ENCODE assay signal across 11 mouse cellular contexts in genomic region chr10:34512551-34512950, GRCm38 (mm10). TPM values are rescaled to one million over a fixed set of nuclear protein-coding genes. Genes with fewer than 3 reads are reported as not detected.
DNase-seq lines count a peak whose midpoint lies in the region; ATAC-seq and TF ChIP-seq lines count a peak whose summit lies in the region.
"Had no signal": no experiment of that assay in that cellular context is flagged by ENCODE, and none has a peak within 500 bp of the region (broad histone marks: within the 10 kb centered on the region; RNA-seq: fewer than 3 reads in every experiment).

No protein-coding gene starts in this region.

- 0 out of 2 replicates have a peak overlapping the region, but pooled peaks have one; percentile 1 for H3K27ac ChIP-seq in hindbrain, embryonic 13.5 days
- no peak overlapping the region for H3K27ac ChIP-seq in hindbrain, embryonic 11.5 days (ENCODE audit: low read depth, low read length)
- 0 out of 2 replicates have a peak overlapping the region, but pooled peaks have one; percentile 20 for H3K27ac ChIP-seq in hindbrain, postnatal 0 days
- H3K27ac ChIP-seq in forebrain, embryonic 11.5 days (ENCODE audit: low read depth, low read length) = no peak overlapping the region
- H3K27ac ChIP-seq: neural tube, embryonic 12.5 days had no signal

- H3K9ac ChIP-seq in hindbrain, embryonic 13.5 days = no peak overlapping the region
- H3K9ac ChIP-seq in hindbrain, embryonic 11.5 days (ENCODE audit: low read depth, low read length) = no peak overlapping the region
- no peak overlapping the region for H3K9ac ChIP-seq in hindbrain, postnatal 0 days (replicated peaks; ENCODE audit: low read length)
- H3K9ac ChIP-seq in forebrain, embryonic 11.5 days (ENCODE audit: low read length) = no peak overlapping the region
- H3K9ac ChIP-seq: neural tube, embryonic 12.5 days had no signal

- 59% methylated on average over 4 of the region's 4 CpGs for WGBS in hindbrain, embryonic 13.5 days
- WGBS in hindbrain, embryonic 11.5 days = 58% methylated on average over 4 of the region's 4 CpGs
- 32% methylated on average over 4 of the region's 4 CpGs for WGBS in hindbrain, postnatal 0 days
- 56% methylated on average over 4 of the region's 4 CpGs for WGBS in forebrain, embryonic 11.5 days

- no peak overlapping the region for H3K4me2 ChIP-seq in hindbrain, embryonic 13.5 days
- H3K4me2 ChIP-seq in hindbrain, embryonic 11.5 days (replicated peaks; ENCODE audit: low read depth, low read length) = no peak overlapping the region
- H3K4me2 ChIP-seq in hindbrain, postnatal 0 days (ENCODE audit: low read depth, low read length) = no peak overlapping the region
- H3K4me2 ChIP-seq in forebrain, embryonic 11.5 days (ENCODE audit: low read depth, low read length, severe bottlenecking) = no peak overlapping the region
- H3K4me2 ChIP-seq: neural tube, embryonic 12.5 days had no signal

- no peak for ATAC-seq in hindbrain, embryonic 13.5 days (ENCODE audit: low FRiP score)
- no peak for ATAC-seq in hindbrain, embryonic 11.5 days (ENCODE audit: low FRiP score)
- ATAC-seq in hindbrain, postnatal 0 days = no peak
- no peak for ATAC-seq in CD4-positive, CD25-positive, alpha-beta regulatory T cell, adult 4 months
- no peak for ATAC-seq in forebrain, embryonic 11.5 days (replicated peaks; ENCODE audit: low FRiP score)

- no peak for TF ChIP-seq CTCF in hindbrain, postnatal 0 days (IDR thresholded peaks at IDR 0.05; ENCODE audit: low read depth)

- no peak for DNase-seq in hindbrain, embryonic 11.5 days (ENCODE audit: low spot score)
- peak; percentile 21 for DNase-seq in Muller cell, postnatal 12 days (ENCODE audit: inconsistent ontology term)
- peak; percentile 27 for DNase-seq in embryo, embryonic 11.5 days (ENCODE audit: low read depth, low spot score)
- DNase-seq in hindbrain, postnatal 0 days (ENCODE audit: low spot score) = peak; percentile 39
- no peak for DNase-seq in natural killer cell, adult 2 months (ENCODE audit: low spot score in 2 of 2)
- DNase-seq in forebrain, embryonic 11.5 days (ENCODE audit: low spot score) = no peak
- DNase-seq: lung, postnatal 14 days had no signal

- no peaks in the 10 kb centered on the region for H3K36me3 ChIP-seq in hindbrain, embryonic 13.5 days
- no peaks in the 10 kb centered on the region for H3K36me3 ChIP-seq in hindbrain, embryonic 11.5 days (ENCODE audit: control insufficient read depth, insufficient read depth, low read length)
- H3K36me3 ChIP-seq in hindbrain, postnatal 0 days (ENCODE audit: insufficient read depth, low read length) = no peaks in the 10 kb centered on the region
- no peaks in the 10 kb centered on the region for H3K36me3 ChIP-seq in forebrain, embryonic 11.5 days (ENCODE audit: control insufficient read depth, insufficient read depth, low read length)
- H3K36me3 ChIP-seq: neural tube, embryonic 12.5 days had no signal

- no peaks in the 10 kb centered on the region for H3K27me3 ChIP-seq in hindbrain, embryonic 13.5 days
- no peaks in the 10 kb centered on the region for H3K27me3 ChIP-seq in hindbrain, embryonic 11.5 days (ENCODE audit: control insufficient read depth, insufficient read depth, low read length)
- no peaks in the 10 kb centered on the region for H3K27me3 ChIP-seq in hindbrain, postnatal 0 days (ENCODE audit: insufficient read depth, low read length)
- H3K27me3 ChIP-seq in forebrain, embryonic 11.5 days (ENCODE audit: control insufficient read depth, insufficient read depth, low read length) = no peaks in the 10 kb centered on the region
- H3K27me3 ChIP-seq: neural tube, embryonic 12.5 days had no signal

- H3K4me3 ChIP-seq in hindbrain, embryonic 13.5 days = no peak overlapping the region
- H3K4me3 ChIP-seq in hindbrain, embryonic 11.5 days (ENCODE audit: low read depth, low read length) = no peak overlapping the region
- no peak overlapping the region for H3K4me3 ChIP-seq in hindbrain, postnatal 0 days (ENCODE audit: low read length)
- H3K4me3 ChIP-seq in forebrain, embryonic 11.5 days (ENCODE audit: low read depth, low read length) = no peak overlapping the region
- H3K4me3 ChIP-seq: neural tube, embryonic 12.5 days had no signal

- H3K9me3 ChIP-seq in hindbrain, embryonic 13.5 days = no peaks in the 10 kb centered on the region
- H3K9me3 ChIP-seq in hindbrain, embryonic 11.5 days (ENCODE audit: control insufficient read depth, low read length) = no peaks in the 10 kb centered on the region
- H3K9me3 ChIP-seq in hindbrain, postnatal 0 days (ENCODE audit: low read length) = no peaks in the 10 kb centered on the region
- H3K9me3 ChIP-seq in forebrain, embryonic 11.5 days (ENCODE audit: control insufficient read depth, low read length) = no peaks in the 10 kb centered on the region
- H3K9me3 ChIP-seq: neural tube, embryonic 12.5 days had no signal

- peaks cover 5% of the 10 kb centered on the region; the same call in 1 of the 2 replicates for H3K4me1 ChIP-seq in hindbrain, embryonic 13.5 days (replicated peaks)
- no peaks in the 10 kb centered on the region for H3K4me1 ChIP-seq in hindbrain, embryonic 11.5 days (replicated peaks; ENCODE audit: control insufficient read depth, insufficient read depth, low read length)
- H3K4me1 ChIP-seq in hindbrain, postnatal 0 days (ENCODE audit: insufficient read depth, low read length) = no peaks in the 10 kb centered on the region
- H3K4me1 ChIP-seq in forebrain, embryonic 11.5 days (replicated peaks; ENCODE audit: control insufficient read depth, insufficient read depth, low read length) = no peaks in the 10 kb centered on the region
- H3K4me1 ChIP-seq: neural tube, embryonic 12.5 days had no signal

RNA-seq across cellular contexts. Expression of gene Frk, which starts 29.4 kb away (rescaled TPM):
- polyA plus RNA-seq in hindbrain, embryonic 13.5 days (2015; fragmentation: Nextera tagmentation; extraction: Ambion mirVana) = 0.82 and 1.4 TPM in 2 replicates
- polyA plus RNA-seq in hindbrain, embryonic 11.5 days (2014; fragmentation: Nextera tagmentation; extraction: Ambion mirVana) = 2.6 and 2.9 TPM in 2 replicates
- total RNA-seq in hindbrain, postnatal 0 days (2014; rRNA removed) = 0.58 and 1.1 TPM in 2 replicates
- polyA plus RNA-seq in hindbrain, postnatal 0 days (2015; fragmentation: Nextera tagmentation; extraction: Ambion mirVana) = 0.63 and 0.74 TPM in 2 replicates
- polyA plus RNA-seq in CD4-positive, CD25-positive, alpha-beta regulatory T cell, adult 4 months (2017; shearing (Covaris generic)) = not detected
- 3.4 and 3.6 TPM in 2 replicates for polyA plus RNA-seq in forebrain, embryonic 11.5 days (2014; fragmentation: Nextera tagmentation; extraction: Ambion mirVana)
- total RNA-seq: MEL had no signal

Comparison
In these comparisons a context has a peak if more than half of its experiments do, and no peak if none do; other contexts are left out.
1. H3K27ac ChIP-seq: peak in hindbrain, embryonic 13.5 days (single experiment) and hindbrain, postnatal 0 days (single experiment); none in hindbrain, embryonic 11.5 days (single experiment) and forebrain, embryonic 11.5 days (single experiment).
2. DNase-seq: peak in Muller cell, postnatal 12 days (single experiment), embryo, embryonic 11.5 days (single experiment) and hindbrain, postnatal 0 days (single experiment); none in hindbrain, embryonic 11.5 days (single experiment), natural killer cell, adult 2 months (0 of 2) and forebrain, embryonic 11.5 days (single experiment).